Mouse (Mus musculus) testis, adult 2 months (tissue): ENCODE measurements around the gene Slc52a3.

ENCODE experiments used
- CTCF ChIP-seq: fragments of 200-500 bp; IDR thresholded peaks from 2 replicates; pipeline ENCODE4 v1.5.1; 2012; ENCODE audit warnings: low read depth, mild to moderate bottlenecking, inconsistent platforms, low read length, moderate library complexity; ENCODE audit not compliant: control insufficient read depth, insufficient read depth, insufficient replicate concordance
- POLR2A ChIP-seq: fragments of 200-500 bp; IDR thresholded peaks from 2 replicates; pipeline ENCODE4 v1.6.1; 2012; ENCODE audit warnings: low read depth, mild to moderate bottlenecking, inconsistent platforms, low read length, moderate library complexity; ENCODE audit not compliant: control insufficient read depth

DNA sequence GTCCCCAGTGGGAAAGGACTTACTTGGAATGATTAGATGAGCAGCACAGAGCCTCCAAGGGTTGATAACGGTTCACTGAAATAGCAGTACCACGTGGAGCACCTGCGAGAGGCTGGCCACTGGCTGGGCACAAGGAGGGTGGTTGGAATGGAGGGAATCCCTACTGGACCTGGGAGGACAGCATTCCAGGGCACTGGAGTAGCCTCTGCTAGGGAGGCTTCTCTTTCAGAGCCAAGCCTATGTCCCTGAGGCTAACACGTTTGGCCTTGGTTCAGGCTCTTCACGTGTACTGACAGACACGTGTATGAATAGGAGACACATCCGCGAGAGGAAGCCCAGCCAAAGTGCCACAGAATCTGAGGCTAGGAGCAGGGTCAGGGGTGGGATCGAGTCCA is 2.2 kb downstream of the Slc52a3 start:
- TF ChIP-seq CTCF = no peak
- no peak for TF ChIP-seq POLR2A
